Mouse (Mus musculus) urinary bladder, postnatal 4 days (tissue): ENCODE measurements around the gene Ptms.

Source experiments
- DNase-seq, 2 experiments: peaks; one replicate each; pipeline ENCODE4 v3.0.0; 2021 to 2022; ENCODE audit warnings: low spot score in 2 of 2

The Ptms gene

GRCm38 (mm10) chr6:124919695-124920317, at the start of gene Ptms:
Gene Ptms (minus strand): TSS chr6:124920103.
- DNase-seq: peak; percentile 91 to 94

- no peak for DNase-seq
Measured at GRCm38 (mm10) chr6:124967766-124968165, 47.9 kb upstream of the Ptms start.

DNA sequence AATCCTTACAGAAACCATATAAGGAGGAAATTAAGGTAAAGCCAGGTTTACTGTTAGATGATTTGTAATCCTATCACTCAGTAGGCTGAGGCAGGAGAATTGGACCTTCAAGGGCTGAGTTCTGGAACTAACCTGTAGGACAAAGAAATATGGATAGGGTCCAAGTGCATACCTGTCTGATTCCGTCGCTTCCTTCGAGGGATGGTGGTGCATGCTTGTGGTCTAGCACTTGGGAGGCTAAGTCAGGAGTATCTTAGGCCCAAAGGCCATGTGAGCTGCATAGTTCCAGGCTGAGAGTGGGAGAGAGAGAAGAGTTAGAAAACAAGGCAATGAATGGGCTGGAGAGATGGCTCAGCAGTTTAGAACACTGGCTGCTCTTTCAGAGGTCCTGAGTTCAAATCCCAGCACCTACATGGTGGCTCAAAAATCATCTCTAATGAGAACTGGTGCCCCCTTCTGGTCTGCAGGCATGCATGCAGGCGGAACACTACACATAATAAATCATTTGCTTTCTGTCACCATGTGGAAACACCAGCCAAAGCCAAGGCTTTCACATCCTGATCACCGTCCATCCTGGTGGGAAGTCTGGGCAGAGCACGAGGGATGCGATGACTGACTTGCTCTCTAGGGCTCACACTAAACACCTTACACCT, 46.7 kb upstream of the Ptms start:
- DNase-seq: no peak

DNA sequence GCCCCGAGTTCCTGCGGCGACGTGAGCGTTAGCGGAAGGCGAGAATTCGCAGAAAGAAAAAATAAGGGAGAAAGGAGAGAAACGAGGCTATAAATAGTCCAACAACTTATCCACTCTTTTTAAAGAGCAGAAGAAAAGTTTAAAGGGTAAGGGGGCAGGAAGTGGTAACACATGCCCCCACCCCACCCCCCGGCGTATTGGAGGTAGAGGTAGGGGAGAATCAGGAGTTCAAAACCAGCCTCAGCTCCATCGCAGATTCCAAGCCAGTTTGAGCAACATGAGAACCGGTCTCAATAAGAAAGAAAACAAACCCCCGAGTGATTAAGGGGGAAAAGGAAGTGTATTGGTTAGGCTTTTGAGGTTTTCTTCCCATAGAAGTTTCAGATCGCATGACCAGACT, 45.8 kb upstream of the Ptms start:
- no peak for DNase-seq

DNA sequence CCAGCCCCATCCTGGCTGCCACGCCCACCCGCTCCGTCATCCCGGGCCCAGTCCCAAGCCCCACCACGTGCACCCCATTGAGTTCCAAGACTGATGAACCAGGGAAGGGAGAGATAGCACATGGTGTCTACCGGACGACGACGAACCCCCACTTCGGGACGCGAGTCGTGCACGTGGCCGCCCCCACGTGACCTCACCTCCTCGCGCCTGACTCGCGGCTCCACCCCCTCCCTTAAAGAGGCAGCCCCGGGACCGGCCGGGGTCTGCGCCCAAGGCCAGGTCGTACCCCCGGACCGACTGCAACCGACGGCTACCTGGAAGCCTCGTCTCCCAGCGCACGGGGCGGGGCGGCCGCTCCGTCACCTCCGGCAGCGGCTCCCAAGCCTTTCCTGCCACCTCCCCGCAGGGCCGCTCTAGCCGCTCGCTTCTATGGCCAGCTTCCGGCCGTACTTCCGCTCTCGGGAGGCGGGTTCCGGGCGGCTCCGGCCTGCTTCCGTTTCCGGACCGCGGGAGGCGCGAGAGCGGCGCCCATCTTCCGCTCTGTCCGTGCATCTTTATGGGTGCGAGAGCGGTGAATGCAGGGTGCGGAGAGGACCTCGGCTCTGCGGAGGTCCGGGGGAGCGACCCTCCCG, 45.3 kb upstream of the Ptms start, which contains the start of gene Cops7a:
TSS of gene Cops7a (minus strand) at position 451 of the 632 bp plus-strand sequence.
- peak; percentile 95 for DNase-seq

DNA sequence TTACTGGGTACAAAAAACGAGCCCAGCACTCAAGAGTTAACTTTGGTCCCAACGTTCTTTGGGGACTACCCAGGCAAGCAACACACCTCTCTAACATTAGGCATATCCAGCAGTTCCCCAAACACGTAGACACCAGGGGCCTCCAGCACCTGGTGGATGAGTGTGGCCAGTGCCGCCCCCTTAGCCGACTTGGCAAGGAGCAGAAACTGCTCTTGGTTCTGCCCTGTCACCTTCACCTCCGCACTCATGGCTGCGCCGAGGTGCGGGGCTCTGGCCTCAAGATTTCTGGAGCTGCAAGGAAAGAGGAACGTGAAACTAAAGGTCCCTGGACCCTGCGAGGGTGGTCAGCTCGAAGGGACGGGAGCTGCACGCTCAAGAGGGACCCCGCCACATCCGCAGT, 44.7 kb upstream of the Ptms start:
- DNase-seq: no peak

DNA sequence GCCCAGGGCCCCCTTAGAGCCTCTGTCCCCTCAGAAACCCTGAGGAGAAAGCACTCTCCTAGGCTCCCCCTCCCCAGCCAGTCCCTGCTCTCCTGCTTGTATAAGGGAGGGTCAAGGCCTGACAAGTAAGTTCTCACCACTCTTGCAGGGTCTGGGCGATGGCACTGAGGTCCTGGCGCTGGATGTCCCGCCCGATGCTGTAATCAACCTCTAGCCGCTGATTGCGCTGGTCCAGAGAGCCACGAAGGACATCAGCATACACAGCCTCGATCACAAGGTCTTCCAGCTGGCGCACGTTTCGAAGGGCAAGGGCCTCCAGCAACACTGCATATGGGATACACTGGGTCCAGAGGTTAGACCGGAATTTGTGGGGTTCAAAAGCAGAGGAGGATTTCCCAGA, 41.1 kb upstream of the Ptms start:
- DNase-seq: no peak

GRCm38 (mm10) chr6:124959960-124960359, 40.1 kb upstream of the Ptms start:
- no peak for DNase-seq

GRCm38 (mm10) chr6:124958127-124958526, 38.2 kb upstream of the Ptms start:
- DNase-seq: no peak

GRCm38 (mm10) chr6:124955212-124955611, 35.3 kb upstream of the Ptms start:
- DNase-seq: no peak

DNA sequence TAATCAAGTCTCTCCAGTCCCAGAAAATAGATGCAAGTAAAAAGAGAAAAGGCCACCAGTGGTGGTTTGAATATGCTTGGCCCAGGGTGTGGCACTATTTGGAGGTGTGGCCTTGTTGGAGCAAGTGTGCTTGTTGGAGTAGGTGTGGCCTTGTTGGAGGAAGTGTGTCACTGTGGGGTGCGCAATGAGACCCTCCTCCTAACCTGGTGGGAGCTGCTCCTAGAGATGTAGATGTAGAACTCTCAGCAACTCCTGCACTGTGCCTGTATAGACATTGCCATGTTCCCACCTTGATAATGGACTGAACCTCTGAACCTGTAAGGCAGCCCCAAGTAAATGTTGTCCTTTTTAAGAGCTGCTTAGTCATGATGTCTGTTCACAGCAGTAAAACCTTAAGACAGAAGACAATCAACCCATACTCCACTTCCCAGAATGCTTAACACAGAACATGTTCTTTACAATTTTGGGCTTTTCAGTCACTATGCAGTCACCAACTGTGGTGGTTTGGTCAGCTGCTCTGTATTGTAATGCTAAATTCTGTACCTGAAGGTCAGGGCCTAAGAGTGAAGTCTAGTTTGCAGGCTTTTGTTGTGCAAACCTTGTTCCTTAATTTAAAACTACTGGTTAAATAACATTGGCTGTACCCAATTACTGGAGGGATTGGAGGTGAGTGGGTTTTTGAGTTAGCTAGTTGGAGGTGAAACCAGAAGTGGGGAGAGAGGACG, 34.2 kb upstream of the Ptms start:
- no peak for DNase-seq

DNA sequence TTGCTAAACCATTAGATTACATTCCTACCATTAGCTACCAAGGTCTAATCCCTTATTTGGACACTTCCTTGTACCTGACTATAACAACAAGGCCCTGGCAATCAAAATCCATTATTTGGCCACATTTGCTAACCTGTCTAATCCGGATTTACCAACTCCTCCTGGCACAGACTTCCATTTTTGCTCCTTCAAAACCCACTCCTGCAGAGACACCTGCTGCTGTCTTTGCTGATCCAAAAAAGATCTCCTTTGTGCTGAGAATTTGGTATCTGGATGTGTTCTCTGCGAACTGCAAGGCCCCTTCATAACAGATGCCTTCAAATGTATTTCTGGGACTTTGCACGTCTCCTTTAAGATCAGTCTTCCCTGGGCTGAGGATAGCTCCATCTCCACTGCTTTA, 23.6 kb upstream of the Ptms start:
- no peak for DNase-seq

GRCm38 (mm10) chr6:124941679-124942078, 21.8 kb upstream of the Ptms start:
- DNase-seq: no peak

- DNase-seq: no peak
Measured at GRCm38 (mm10) chr6:124938554-124938953, 18.7 kb upstream of the Ptms start.

GRCm38 (mm10) chr6:124937493-124937892, 17.6 kb upstream of the Ptms start:
- DNase-seq: no peak

DNA sequence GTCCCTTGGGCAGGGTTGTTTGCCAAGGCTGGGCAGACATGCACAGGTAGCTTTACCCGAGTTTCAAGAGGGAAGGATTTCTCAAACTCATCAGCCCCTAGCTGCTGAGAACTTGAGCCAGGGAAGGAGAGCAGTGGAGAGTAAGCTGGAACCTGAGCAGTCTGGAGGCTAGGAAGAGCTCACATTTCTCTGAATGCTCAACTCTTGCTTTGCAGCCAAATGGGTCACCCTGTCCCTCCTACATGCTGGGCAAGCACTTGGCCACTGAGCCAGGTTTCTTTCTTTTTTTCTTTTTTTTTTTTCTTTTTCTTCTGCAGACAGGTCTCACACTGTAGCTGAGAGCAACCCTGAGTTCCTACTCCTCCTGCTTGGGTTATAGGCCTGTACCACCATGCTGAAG, 16.8 kb upstream of the Ptms start:
- no peak for DNase-seq

GRCm38 (mm10) chr6:124934670-124935069, 14.8 kb upstream of the Ptms start:
- DNase-seq: no peak

DNA sequence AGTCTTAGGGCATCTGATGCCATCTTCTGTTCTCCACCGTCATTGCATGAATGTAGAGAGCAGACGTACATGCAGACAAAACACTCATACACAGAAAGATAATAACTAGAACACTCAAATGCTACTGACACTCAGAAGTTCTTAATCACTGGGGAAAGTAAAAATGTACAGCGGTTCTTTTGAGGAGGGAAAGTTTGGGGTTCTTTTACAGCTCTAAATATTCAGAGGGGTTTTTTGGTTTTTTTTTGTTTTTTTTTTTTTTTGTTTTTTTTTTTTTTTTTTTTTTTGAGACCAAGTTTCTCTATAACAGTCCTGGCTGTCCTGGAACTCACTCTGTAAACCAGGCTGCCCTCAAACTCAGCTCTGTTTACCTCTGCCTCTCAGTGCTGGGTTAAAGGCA, 13.2 kb upstream of the Ptms start:
- no peak for DNase-seq

DNA sequence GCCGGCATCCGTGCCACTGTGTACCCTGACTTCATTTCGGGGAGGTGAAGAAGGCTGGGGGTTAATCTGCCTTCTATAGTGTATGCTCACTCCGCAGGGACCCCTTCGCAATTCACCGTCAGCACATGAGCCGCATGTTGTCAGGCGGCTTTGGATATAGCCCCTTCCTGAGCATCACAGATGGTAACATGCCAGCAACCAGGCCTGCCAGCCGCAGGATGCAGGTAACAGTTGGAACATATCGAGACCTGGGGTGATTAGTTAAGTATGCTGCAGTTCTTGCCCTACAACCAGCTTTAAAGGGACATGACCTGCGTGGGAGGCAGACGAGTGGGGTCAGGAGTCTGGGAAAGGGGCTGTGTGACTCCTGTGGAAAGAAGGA, 12.4 kb upstream of the Ptms start:
- no peak for DNase-seq

GRCm38 (mm10) chr6:124931525-124932313, 11.8 kb upstream of the Ptms start:
- peak in 1 of 2 experiments; percentile 63 for DNase-seq

DNA sequence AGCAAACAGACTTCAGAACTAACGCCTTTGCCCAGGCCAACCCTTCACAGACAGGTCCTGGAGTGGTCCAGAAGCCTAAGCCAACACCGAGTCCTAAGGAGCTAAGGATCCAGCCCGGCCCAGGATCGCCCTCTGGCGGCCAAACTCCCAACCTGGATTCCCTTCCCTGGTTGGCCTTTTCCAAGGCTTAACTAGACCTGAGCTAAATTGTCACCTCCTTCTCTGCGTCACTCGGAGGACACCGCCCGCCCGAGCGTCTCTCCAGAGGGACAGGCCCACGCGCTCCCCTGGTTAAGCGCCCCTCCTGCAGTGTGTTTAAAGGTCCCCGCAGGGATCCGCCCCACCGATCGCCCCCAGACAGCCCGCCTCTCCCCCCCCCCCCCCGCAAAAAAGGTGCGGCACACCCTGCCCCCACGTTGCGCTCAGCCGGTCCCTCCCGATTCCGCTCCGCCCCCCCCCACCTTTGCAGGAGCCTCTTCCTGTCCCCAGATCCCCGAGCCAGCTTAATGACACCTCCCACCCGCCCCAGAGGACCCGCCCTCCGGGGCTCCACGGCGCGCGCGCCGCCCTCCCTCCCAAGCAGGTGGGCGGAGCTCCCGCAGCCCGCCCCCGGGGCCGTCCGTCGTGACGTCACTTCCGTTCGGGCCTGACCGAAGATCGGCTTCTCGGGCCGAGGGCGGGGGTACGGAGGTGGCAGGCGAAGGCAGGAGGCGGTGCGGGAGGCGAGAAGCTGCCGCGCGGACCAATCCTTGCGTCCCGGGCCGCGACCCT, 11.0 kb upstream of the Ptms start, which contains the start of gene Mlf2:
TSS of gene Mlf2 (plus strand) at position 633 of the 771 bp plus-strand sequence.
- DNase-seq: peak; percentile 99
